Mouse (Mus musculus): ENCODE data around the gene Ppp2r3a.

Gene Ppp2r3a

GRCm38 (mm10) chr9:101250981-101251643 is 483 bp downstream of the Ppp2r3a start:
- DNase-seq: peak; percentile 87

GRCm38 (mm10) chr9:101250486-101250885 is 1.1 kb downstream of the Ppp2r3a start:
- peak; percentile 14 for DNase-seq

DNA sequence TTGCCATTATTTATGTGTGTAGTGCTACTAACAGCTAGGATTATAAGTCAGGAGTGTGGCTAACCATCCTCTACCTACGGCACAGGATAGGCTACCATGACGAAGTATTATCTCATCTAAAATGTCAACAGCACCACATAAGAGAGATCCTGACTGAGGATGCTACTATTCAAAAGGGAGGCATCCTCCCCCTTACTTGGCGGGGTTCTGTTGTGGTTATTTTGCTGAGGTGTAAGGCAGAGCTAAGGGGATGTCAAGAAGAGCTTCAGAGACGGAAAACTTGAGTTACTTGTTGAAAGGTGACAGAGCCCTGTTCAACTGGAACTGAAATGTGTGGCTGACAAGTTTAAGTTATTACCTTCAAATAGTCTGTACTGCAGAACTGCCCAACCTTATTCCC is 2.0 kb downstream of the Ppp2r3a start:
- DNase-seq: no peak

DNA sequence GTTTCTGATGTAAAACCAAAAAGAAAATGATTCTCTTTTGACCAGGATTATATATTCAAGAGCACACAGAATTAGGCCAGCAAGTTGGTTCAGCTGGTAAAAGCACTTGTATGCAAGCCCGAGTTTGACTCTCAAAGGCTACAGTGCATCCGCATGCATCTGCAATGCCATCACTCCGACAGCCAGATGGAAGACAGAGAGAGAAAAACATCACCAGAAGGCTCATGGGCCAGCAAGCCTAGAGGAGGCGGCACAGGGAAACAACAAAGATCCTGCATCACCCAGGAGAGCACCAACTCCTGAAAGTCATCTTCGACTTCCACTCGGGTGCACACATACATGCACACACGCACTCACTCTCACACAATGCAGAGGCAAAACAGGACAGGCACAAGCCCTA is 4.1 kb downstream of the Ppp2r3a start:
- no peak for DNase-seq

- no peak for DNase-seq
Observed at GRCm38 (mm10) chr9:101245493-101245892, 6.1 kb downstream of the Ppp2r3a start.

DNA sequence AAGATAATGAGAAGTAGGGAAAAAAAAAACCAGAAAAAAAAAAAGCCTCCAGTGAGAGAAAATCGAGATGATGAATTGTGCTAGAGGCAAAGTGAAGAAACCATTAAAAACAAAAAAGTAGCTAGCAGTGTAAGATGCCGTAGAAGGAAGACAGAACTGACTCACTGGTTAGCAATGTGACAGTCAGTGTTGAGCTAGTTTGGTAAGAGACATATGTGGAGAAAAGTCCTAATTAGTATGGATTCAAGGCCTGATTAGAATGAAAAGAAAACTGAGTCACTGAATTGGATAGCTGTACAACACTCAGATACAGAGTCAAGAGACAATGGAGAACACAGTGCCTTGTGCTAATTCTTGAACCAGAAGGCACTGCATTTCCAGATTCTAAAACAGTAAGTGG is 7.9 kb downstream of the Ppp2r3a start:
- no peak for DNase-seq

DNA sequence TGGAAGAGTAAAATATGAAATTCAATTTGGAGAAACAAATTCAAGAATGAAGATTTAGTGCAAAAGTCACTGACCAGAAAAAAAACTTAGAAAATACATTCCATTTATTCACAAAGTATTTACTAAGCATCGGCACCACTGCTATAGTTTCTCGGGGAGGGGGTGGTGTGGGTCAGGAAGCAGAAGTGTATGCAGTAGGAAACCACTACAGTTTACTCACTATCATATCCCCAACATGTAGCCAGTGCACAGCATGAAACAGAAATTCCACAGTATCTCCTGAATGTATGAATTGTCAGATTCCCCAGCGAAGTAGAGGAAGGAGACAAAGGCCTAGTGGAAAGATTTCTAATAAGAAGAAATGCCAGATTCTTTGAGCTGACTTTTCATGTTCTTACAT is 11.4 kb downstream of the Ppp2r3a start:
- no peak for DNase-seq

DNA sequence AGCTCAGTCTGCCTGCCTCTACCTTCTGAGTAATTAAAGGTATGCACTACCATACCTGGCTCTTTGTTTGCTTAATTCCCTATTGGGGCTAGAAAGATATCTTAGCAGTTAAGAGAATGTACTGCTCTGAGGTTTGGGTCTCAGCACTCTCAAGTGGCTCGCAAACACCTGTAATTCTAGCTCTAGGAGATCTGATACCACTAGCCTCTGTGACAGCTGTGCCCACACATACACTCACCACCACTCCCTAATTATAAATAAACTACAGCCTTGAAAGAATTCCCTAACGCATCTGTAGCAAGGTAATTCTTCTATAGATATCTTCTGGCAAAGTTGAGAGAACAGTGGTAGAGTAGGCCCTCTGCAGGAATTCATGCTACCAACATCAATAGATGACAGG is 15.8 kb downstream of the Ppp2r3a start:
- no peak for DNase-seq

DNA sequence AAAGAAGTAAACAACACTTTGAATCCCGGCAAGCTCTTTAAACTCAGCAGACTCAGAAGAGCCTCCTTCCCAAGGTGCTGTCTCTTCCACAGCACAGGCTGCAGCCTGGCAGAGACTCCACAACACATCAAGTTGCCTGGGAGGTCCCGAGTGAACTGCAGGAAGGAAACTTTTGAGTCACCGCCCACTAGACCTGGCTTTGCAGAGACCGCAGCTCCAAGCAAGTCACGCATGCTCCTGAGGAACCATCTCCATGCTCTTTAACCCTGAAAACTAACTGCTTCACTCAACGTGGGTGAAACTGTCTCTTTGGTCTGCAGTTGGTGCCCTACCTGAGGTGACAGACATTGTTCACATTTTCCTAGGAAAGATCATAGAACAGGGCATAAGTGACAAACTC is 19.6 kb downstream of the Ppp2r3a start:
- DNase-seq: no peak

DNA sequence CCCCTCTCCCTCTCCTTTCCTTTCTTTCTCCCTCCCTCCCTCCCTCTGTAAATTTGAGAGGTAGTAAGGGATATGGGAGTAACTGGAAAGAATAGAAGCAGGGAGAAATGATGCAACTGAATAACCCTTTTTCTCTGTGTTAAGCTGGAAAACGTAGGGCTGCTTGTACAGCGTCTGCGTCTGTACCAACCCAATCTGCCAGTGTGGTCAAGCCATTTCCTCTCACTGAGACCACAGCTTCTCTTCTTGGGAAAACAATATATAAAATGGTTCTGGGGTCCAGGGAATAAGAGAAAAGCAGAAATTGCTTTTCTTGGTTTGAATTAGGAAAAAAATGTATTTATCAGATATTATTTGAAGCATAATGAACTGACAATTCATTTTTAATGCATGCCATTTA is 21.6 kb downstream of the Ppp2r3a start:
- no peak for DNase-seq

- no peak for DNase-seq
Observed at GRCm38 (mm10) chr9:101228892-101229291, 22.7 kb downstream of the Ppp2r3a start.

GRCm38 (mm10) chr9:101207984-101208383 is 43.6 kb downstream of the Ppp2r3a start:
- DNase-seq: no peak

GRCm38 (mm10) chr9:101206516-101206915 is 45.1 kb downstream of the Ppp2r3a start:
- no peak for DNase-seq

DNA sequence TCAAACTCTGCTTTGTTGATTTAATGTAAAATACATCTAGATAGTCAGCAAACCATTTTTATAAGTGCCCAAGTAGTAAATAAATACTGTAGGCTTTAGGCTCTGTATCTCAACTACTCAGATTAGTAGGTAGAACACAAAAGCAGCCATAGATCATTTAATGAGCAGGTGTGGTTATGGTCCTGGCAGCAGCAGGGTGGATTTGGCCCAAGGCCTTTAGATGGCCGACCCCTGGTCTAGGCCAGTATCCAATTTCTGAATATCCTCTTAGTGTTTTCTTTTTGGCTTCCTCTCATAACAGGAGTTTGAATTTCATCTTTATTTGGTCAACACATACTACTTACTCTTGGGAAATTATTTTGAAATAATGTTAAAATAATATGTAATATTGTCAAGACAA is 46.4 kb downstream of the Ppp2r3a start:
- DNase-seq: no peak

DNA sequence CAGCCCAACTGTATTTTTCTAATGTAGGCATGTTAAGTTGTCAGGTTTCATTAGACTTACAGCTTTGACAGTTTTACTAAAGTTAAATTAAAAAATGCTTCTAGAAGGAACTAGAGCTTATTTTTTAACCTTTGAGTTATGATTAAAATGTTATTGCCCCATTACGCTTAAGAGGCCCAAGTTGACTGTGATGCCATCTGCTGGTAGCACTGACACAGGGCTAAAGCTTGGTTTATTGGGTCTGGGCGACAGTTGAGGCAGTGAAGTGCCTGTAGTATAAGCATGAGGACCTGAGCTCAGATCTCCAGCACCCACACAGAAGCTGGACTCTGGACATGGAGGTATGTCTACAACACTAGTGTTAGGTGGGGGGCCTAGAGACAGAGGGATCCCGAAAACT is 47.5 kb downstream of the Ppp2r3a start:
- no peak for DNase-seq

DNA sequence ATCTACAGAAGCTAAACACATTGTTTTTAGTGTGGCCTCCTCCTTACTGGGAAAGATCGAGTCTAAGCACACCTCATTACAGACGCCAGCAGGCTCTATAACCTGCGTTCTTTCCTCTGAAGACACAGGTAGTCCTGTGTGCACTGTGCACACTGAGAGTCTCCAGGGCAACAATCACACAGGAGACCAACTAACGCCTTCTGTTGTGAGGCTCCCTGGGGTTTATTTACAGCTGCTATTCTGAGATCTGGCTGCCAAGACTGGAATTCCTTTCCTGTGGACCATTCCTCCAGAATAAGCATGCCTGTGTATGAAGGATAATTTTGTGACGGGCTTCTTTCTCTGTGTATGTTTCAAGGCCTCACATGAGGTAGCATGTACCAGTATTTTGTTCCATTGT is 51.0 kb downstream of the Ppp2r3a start:
- DNase-seq: peak; percentile 19

GRCm38 (mm10) chr9:101198804-101199203 is 52.8 kb downstream of the Ppp2r3a start:
- DNase-seq: no peak

GRCm38 (mm10) chr9:101198261-101198660 is 53.3 kb downstream of the Ppp2r3a start:
- DNase-seq: no peak

DNA sequence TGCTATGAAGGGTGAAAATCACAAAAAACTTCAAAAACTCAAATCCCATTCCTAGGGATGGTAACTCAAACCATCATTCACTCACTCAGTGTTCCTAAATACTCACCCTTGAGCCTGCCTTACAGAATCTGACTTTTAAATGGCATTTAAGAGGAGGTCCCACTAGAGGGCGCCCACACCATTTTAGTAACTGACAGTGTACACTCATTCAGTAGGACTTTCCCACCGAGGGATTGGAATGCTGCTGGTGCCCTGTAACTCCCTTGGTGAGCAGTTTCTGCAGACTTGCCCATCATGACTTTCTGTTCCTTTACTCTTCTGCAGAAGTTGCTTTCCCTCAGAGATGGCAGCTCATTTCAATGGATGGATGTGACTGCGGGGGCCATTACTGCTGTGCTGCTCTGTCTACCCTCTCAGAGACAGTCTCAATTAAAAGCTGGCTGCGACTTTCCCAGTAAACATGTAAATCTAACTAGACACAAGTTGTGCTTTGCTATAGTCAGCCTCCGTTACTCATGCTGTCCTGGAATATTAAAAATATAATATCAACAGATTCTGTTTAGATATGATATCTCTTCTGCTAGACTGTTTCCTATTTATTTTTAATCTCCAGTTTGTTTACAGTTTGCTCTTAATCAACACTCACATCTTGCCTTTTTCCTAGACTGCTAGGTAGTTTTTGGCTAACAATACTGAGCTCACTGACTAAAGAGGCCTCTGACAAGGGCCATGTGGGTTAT is 69.5 kb downstream of the Ppp2r3a start:
- DNase-seq: peak; percentile 91

DNA sequence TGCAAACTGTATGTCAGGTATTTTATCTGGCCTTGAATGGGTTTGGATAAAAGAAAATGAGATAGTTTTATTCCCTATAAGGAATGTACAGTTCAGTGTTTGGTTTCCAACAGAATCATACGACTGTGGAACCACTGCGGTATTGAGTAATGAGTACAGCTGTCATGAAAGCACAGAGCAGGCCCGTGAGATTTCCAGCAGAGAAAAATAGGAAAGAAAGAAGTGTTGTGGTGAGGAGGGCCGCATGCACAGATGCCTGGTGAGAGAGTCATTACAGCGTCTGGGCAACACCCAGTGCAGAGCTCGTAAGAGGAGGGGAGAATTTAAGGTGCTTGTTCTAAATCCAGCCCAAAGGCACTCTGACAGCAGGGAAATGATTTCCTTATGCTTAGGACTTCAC is 70.3 kb downstream of the Ppp2r3a start:
- DNase-seq: no peak

- peak; percentile 26 for DNase-seq
Observed at GRCm38 (mm10) chr9:101180234-101180633, 71.4 kb downstream of the Ppp2r3a start.

- no peak for DNase-seq
Observed at GRCm38 (mm10) chr9:101160627-101161026, 91.0 kb downstream of the Ppp2r3a start.

- DNase-seq: no peak
Observed at GRCm38 (mm10) chr9:101160092-101160491, 91.5 kb downstream of the Ppp2r3a start.

GRCm38 (mm10) chr9:101159431-101159830 is 92.2 kb downstream of the Ppp2r3a start:
- DNase-seq: peak; percentile 49

GRCm38 (mm10) chr9:101152872-101153271 is 98.7 kb downstream of the Ppp2r3a start:
- no peak for DNase-seq
